Mouse (Mus musculus) 3T3-L1 (cell line): ENCODE results near the gene Gtf3c2.

Experiments
- DNase-seq: peaks from one replicate; pipeline ENCODE4 v3.0.0-alpha.2; 2015; ENCODE audit warnings: low read depth, low spot score

Gtf3c2 gene

GRCm38 (mm10) chr5:31138968-31139425, 40.9 kb downstream of the Gtf3c2 start:
- DNase-seq = peak; percentile 52

- DNase-seq = no peak
Measured at GRCm38 (mm10) chr5:31138241-31138967, 41.5 kb downstream of the Gtf3c2 start, which contains the start of gene Ucn. Ucn (minus strand) TSS chr5:31138829.

GRCm38 (mm10) chr5:31137658-31138057, 42.3 kb downstream of the Gtf3c2 start:
- no peak for DNase-seq

- DNase-seq = no peak
Measured at GRCm38 (mm10) chr5:31136730-31137424, 43.1 kb downstream of the Gtf3c2 start.

- DNase-seq = no peak
Measured at GRCm38 (mm10) chr5:31126050-31126449, 53.9 kb downstream of the Gtf3c2 start.

GRCm38 (mm10) chr5:31123481-31123880, 56.5 kb downstream of the Gtf3c2 start:
- no peak for DNase-seq

- no peak for DNase-seq
Measured at GRCm38 (mm10) chr5:31121111-31121510, 58.8 kb downstream of the Gtf3c2 start.

- no peak for DNase-seq
Measured at GRCm38 (mm10) chr5:31116912-31117311, 63.0 kb downstream of the Gtf3c2 start.

GRCm38 (mm10) chr5:31116354-31116753, 63.6 kb downstream of the Gtf3c2 start, which contains the start of gene Trim54:
Trim54 (plus strand) TSS chr5:31116712.
- no peak for DNase-seq

- DNase-seq = peak; percentile 61
Measured at GRCm38 (mm10) chr5:31110781-31111180, 69.2 kb downstream of the Gtf3c2 start.

GRCm38 (mm10) chr5:31108000-31108490, 71.9 kb downstream of the Gtf3c2 start, which contains the start of gene Slc30a3:
Slc30a3 (minus strand) TSS chr5:31108237.
- DNase-seq = no peak
